Mouse (Mus musculus) limb, embryonic 12.5 days (tissue): ENCODE results near the gene Bfsp1. TPM values are rescaled to one million over a fixed set of nuclear protein-coding genes. Genes with fewer than 3 reads are reported as not detected.

Experiments used
- ATAC-seq: fragments of 200-750 bp; cut with Nextera tagmentation; 2 replicates; pipeline ENCODE4 v1.8.0; 2017; ENCODE audit warnings: low read depth, moderate TSS enrichment; ENCODE audit not compliant: insufficient number of reproducible peaks, insufficient read depth, low FRiP score, low TSS enrichment
- H3K27ac ChIP-seq: fragments of 300-500 bp; sonication (generic); 2 replicates; pipeline ENCODE4 v1.5.1; 2016; ENCODE audit warnings: mild to moderate bottlenecking, moderate library complexity
- H3K27me3 ChIP-seq: fragments of 300-500 bp; sonication (generic); 2 replicates; pipeline ENCODE4 v1.6.1; 2016; ENCODE audit warnings: mild to moderate bottlenecking, moderate library complexity
- H3K36me3 ChIP-seq: fragments of 300-500 bp; sonication (generic); 2 replicates; pipeline ENCODE4 v1.6.1; 2016; ENCODE audit warnings: mild to moderate bottlenecking, moderate library complexity
- H3K4me1 ChIP-seq: fragments of 300-500 bp; sonication (generic); replicated peaks from 2 replicates; pipeline ENCODE4 v1.6.1; 2016
- H3K4me2 ChIP-seq: fragments of 300-500 bp; sonication (generic); 2 replicates; pipeline ENCODE4 v1.6.1; 2016; ENCODE audit warnings: mild to moderate bottlenecking, moderate library complexity
- H3K4me3 ChIP-seq: fragments of 300-500 bp; sonication (generic); replicated peaks from 2 replicates; pipeline ENCODE4 v1.5.1; 2016; ENCODE audit warnings: mild to moderate bottlenecking
- H3K9ac ChIP-seq: fragments of 300-500 bp; sonication (generic); replicated peaks from 2 replicates; pipeline ENCODE4 v1.6.1; 2016; ENCODE audit warnings: mild to moderate bottlenecking, moderate library complexity
- H3K9me3 ChIP-seq: fragments of 300-500 bp; sonication (generic); 2 replicates; pipeline ENCODE4 v1.6.1; 2016; ENCODE audit warnings: mild to moderate bottlenecking, moderate library complexity
- WGBS: fragments of 180-500 bp; shearing (Covaris S2); methylation state at CpG from one replicate; pipeline ENCODE4 v1.1.7; 2016; 5-methylcytosine and 5-hydroxymethylcytosine counted together
- polyA plus RNA-seq: library from polyadenylated mRNA; unstranded; fragments of >200 nt; fragmentation: Nextera tagmentation; extraction: Ambion mirVana; gene quantifications from 2 replicates; pipeline ENCODE4 v1.2.1, GENCODE M21; 2016

The Bfsp1 gene
- polyA plus RNA-seq, 1 experiment from 2014 or later, result 1.4 TPM

DNA sequence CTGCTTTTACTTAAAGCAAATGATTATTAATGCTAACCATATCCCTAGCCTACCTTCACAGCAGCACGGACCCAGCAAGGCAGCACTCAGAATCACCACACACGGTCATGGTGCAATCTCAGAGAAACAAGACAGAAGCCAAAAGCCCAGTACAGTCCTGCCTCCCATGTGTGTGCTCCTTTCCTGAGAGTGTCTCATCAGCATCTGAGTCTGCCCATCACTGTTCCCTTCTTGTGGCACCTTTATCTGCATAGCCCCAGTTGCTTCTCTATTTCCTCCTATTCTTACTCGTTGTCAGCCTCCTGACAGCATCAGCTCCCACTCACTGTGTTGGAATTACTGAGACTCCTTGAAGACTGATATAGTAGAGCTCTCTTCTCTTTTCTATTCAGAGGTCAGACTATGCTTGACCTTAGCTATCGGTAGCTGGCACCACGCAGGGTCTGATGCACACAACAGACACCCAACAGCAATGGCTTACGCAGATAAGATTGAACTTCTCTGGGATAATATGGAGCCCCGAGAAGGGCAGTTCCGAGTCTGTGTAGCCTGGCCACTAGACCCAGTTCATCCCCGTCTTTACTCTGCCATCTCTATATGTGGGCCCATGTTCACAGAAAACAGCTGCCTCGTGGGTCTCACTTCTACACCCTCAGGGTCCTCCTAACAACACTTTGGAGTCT lies 19.8 kb upstream of the Bfsp1 start:
- no peak overlapping the region for H3K4me2 ChIP-seq
- no peak overlapping the region for H3K4me3 ChIP-seq
- no peaks in the 10 kb centered on the region for H3K36me3 ChIP-seq
- ATAC-seq, result no peak
- no peaks in the 10 kb centered on the region for H3K9me3 ChIP-seq
- no peaks in the 10 kb centered on the region for H3K4me1 ChIP-seq
- H3K9ac ChIP-seq, result no peak overlapping the region
- no peak overlapping the region for H3K27ac ChIP-seq
- H3K27me3 ChIP-seq, result no peaks in the 10 kb centered on the region
- WGBS, result 81% methylated on average over 10 of the region's 10 CpGs

DNA sequence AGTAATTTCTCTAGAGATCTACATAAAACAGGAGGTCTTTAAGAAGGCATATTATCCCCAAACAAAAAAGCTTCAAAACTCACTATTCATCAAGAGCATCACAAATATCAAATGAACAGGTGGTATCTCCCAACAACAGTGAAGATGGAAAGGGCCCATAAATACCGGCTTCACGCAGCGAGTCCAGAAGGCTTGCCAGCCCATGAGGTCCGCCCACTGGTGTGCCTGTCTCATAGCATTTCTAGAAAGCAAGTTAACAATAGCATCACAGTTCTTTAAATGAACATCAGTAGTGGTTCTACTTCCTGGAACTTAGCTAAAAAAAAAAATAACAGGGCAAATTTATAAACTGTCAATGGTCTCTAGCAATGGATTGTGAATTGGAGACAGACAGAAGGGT lies 19.0 kb upstream of the Bfsp1 start:
- ATAC-seq, result no peak
- no peak overlapping the region for H3K9ac ChIP-seq
- no peak overlapping the region for H3K4me3 ChIP-seq
- 84% methylated on average over 4 of the region's 4 CpGs for WGBS
- no peak overlapping the region for H3K4me2 ChIP-seq
- no peaks in the 10 kb centered on the region for H3K36me3 ChIP-seq
- no peak overlapping the region for H3K27ac ChIP-seq
- no peaks in the 10 kb centered on the region for H3K9me3 ChIP-seq
- no peaks in the 10 kb centered on the region for H3K27me3 ChIP-seq
- H3K4me1 ChIP-seq, result no peaks in the 10 kb centered on the region

DNA sequence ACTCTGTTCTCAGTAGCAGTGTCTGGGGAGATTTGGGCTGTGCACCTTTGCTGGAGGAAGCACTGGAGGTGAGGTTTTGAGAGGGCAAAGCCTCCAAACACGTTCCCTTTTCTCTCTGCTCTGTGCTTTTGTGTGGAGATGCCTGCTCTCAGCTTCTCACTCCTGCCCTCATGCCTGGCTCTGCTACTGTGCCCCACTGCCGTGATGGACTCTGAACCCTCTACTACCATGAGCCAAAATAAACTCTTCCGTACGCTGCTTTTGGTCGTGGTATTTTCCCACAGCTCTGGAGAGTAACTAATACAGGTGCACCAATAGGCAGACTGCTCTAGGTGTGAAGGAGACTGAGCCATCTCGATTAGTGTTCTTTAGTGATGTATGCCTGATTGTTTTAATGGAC lies 16.3 kb upstream of the Bfsp1 start:
- Histone ChIP-seq H3K4me1 (no peaks in the 10 kb centered on the region), H3K36me3 (no peaks in the 10 kb centered on the region), H3K27me3 (no peaks in the 10 kb centered on the region), H3K4me2 (no peak overlapping the region), H3K9me3 (no peaks in the 10 kb centered on the region), H3K27ac (no peak overlapping the region), H3K4me3 (no peak overlapping the region), H3K9ac (no peak overlapping the region)
- WGBS, result 86% methylated on average over 6 of the region's 6 CpGs
- ATAC-seq, result no peak

DNA sequence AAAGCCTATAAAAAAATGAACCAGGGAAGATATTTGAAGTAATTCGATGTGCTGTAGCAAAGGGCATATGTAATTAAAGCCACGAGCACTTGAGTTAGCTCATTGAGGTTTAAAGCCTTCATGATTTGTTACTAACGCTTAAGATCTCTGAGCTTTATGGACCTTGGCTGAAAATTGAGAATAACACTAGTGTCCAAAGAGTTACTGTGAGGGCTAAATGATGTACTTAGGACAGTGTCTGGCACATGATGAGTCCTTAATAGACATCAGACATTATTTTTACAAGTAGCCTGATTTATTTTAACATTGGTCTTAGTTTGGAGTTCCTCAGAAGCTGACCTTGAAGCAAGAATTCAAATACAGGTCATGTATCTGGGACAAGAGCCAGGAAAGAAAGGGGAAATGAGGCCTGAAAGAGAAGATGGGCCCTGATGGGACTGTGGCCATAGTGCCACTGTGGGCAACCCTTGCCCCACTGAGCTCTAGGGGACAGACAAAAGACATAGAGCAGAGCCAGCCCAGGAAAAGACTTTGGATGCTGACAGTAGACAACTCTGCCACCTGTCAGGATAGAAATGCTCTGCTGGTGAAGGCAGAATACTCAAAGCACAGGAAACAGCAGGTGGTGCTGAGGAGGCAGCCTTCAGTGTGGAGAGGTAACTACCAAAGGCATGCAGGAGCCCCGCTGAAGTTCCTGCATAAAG lies 14.1 kb upstream of the Bfsp1 start:
- Histone ChIP-seq H3K27ac (no peak overlapping the region), H3K9me3 (no peaks in the 10 kb centered on the region), H3K9ac (no peak overlapping the region)

DNA sequence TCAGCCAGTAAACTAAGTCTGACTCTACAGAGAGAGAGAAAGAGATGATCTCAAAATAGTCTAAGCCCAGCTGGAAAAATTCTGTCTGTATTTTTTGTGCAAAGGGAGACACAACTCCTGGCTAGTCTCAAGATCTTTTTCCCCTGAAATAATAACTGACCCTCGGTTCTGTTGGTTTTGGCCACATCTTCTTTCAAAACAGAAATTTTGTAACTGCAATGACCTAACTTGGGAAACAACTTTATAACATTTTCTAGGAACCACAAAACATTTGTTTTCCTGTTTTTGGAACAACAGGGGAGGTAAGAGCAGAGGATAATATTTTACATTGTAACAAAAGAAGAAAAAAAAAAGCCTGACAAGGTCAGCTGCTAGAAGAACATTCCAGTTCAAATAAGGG lies 13.1 kb upstream of the Bfsp1 start:
- H3K4me1 ChIP-seq, result no peaks in the 10 kb centered on the region
- H3K4me2 ChIP-seq, result no peak overlapping the region
- H3K4me3 ChIP-seq, result no peak overlapping the region
- H3K9ac ChIP-seq, result no peak overlapping the region
- 73% methylated on average over 1 of the region's 1 CpGs for WGBS
- H3K9me3 ChIP-seq, result no peaks in the 10 kb centered on the region
- ATAC-seq, result no peak
- no peaks in the 10 kb centered on the region for H3K27me3 ChIP-seq
- no peaks in the 10 kb centered on the region for H3K36me3 ChIP-seq
- H3K27ac ChIP-seq, result no peak overlapping the region

More for the DNA sequence above, 14.1 kb upstream of the Bfsp1 start:
- Histone ChIP-seq H3K27me3 (no peaks in the 10 kb centered on the region), H3K4me3 (no peak overlapping the region), H3K4me2 (no peak overlapping the region), H3K36me3 (no peaks in the 10 kb centered on the region), H3K4me1 (no peaks in the 10 kb centered on the region)
- 54% methylated on average over 4 of the region's 4 CpGs for WGBS
- ATAC-seq, result no peak

DNA sequence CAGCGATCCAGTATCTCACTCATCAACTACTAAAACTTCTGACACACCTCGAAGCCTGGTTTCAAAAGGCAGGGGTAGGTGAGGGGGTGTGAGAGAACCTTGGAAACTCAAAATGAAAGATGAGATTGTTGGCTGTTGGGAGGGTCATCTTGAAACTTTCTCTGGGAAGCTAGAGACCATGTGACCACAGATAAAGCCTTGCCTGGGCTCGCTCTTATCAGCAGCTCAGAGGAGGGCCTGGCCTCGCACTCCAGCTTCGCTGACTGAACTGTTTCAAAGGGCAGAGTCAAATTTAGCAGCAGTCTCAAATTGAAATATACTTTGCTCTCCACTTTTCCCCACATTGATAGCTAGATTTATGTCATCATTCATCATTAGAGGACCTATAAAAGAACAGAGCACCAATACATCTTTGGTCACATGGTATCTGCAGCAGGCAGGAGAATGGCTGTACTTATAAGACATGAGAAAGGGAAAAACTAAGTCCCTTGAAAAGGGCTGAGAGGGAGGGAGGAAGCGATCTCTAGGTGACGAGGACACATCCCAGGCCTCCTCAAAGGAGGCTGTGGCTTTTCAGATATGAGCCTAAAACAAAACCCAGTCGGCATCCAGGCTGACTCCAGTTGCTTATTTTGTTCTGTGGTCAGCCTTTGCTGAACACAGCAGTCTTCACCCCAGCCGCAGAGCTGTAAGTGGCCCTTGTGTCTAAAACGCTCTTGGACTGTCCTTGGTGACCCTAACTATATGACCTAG lies 8.1 kb upstream of the Bfsp1 start:
- H3K27ac ChIP-seq, result no peak overlapping the region
- H3K27me3 ChIP-seq, result no peaks in the 10 kb centered on the region
- no peak for ATAC-seq
- H3K4me3 ChIP-seq, result no peak overlapping the region
- H3K4me1 ChIP-seq, result no peaks in the 10 kb centered on the region
- H3K36me3 ChIP-seq, result no peaks in the 10 kb centered on the region
- 51% methylated on average over 10 of the region's 10 CpGs for WGBS
- no peaks in the 10 kb centered on the region for H3K9me3 ChIP-seq
- H3K4me2 ChIP-seq, result no peak overlapping the region
- H3K9ac ChIP-seq, result no peak overlapping the region

DNA sequence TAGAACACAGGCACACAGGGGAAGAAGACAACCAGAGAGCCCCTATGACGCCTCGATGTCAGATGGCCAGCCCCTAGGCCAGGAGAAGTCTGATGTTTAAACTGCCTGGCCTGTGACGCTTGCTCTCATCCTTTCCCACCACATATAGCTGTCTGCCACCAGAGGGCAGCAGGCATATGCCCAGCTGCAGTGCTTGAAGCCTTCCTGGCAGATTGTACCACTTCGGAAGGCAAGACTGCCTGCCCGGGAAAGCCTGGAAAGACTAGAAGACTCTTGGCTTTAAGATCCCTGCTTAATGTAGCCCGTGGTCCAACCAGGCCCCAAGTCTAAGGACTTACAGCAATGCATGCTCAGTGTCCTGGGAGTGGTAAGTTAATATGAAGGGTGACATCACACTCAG lies 4.4 kb upstream of the Bfsp1 start:
- Histone ChIP-seq H3K27me3 (peaks cover 5% of the 10 kb centered on the region; the same call in 1 of the 2 replicates), H3K4me2 (no peak overlapping the region), H3K36me3 (no peaks in the 10 kb centered on the region), H3K27ac (no peak overlapping the region), H3K9me3 (no peaks in the 10 kb centered on the region), H3K9ac (no peak overlapping the region), H3K4me1 (no peaks in the 10 kb centered on the region; the same call in 1 of the 2 replicates), H3K4me3 (no peak overlapping the region)
- 9% methylated on average over 6 of the region's 6 CpGs for WGBS
- peak; percentile 66 for ATAC-seq

DNA sequence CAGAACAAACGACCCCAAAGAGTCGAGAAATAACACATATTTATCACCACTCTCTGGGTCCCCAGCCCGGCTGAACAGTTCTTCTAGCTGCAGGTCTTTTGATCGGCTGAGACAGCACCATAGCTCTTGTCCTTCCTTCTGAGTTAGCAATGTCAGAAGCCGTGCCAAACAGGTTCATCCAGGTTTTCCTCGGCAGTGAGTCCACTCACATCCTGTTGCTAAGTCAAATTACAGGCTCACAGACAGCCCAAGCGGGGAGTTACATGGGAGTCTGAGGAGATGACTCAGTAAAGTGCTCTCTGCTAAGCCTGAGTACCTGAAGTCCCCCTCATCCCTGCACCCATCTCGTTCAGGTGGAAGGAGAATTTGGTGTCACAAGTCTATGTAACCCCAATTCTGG lies 1.6 kb upstream of the Bfsp1 start:
- Histone ChIP-seq H3K36me3 (no peaks in the 10 kb centered on the region), H3K4me3 (no peak overlapping the region), H3K27ac (no peak overlapping the region), H3K27me3 (peaks cover 13% of the 10 kb centered on the region), H3K4me2 (no peak overlapping the region), H3K9me3 (no peaks in the 10 kb centered on the region), H3K9ac (no peak overlapping the region), H3K4me1 (no peaks in the 10 kb centered on the region; the same call in 1 of the 2 replicates)
- ATAC-seq, result no peak
- WGBS, result 60% methylated on average over 8 of the region's 8 CpGs

DNA sequence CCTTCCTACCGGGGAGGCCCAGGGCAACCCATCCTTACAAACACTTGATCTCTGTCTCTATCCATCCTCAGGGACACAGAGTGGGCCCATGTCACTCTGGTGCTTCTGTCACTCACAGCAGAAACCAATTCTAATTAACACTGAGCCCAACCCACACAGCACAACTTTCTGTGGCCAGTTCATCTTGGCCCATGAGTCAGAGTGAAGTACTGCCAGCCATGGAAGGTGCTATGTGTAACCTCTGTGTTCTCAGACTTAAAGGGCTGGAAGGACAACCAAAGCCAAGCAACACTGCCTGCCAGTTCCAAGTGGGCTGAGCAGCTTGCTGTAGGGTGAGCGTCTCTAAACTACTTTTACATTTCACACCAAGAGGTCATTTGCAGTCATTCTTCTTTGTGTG lies 3.8 kb downstream of the Bfsp1 start:
- Histone ChIP-seq H3K27ac (no peak overlapping the region), H3K4me2 (no peak overlapping the region), H3K36me3 (no peaks in the 10 kb centered on the region), H3K9ac (no peak overlapping the region), H3K4me3 (no peak overlapping the region), H3K27me3 (peaks cover 13% of the 10 kb centered on the region), H3K9me3 (no peaks in the 10 kb centered on the region), H3K4me1 (no peaks in the 10 kb centered on the region; the same call in 1 of the 2 replicates)
- 88% methylated on average over 2 of the region's 2 CpGs for WGBS
- ATAC-seq, result no peak

DNA sequence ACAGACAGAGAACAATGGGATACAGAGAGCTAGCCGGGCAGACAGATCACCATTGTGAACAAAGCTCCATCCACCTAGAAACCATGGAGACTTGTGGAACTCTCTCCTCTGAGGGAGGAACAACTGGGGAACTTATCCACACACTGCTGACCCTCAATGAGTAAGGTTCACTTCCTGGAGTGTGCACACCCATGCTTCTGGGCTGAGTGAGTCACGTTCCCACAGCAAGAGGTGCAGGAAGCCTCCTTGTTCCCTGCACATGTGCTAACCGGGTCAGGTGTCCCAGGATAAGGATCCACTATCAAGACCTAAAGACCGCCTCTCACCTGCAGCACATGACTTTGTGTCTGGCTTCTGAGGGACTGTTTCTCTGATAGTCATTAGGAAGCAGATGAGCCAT lies 9.5 kb downstream of the Bfsp1 start:
- H3K9me3 ChIP-seq, result no peaks in the 10 kb centered on the region
- H3K4me2 ChIP-seq, result no peak overlapping the region
- no peak overlapping the region for H3K27ac ChIP-seq
- no peaks in the 10 kb centered on the region for H3K27me3 ChIP-seq
- no peak for ATAC-seq
- peaks cover 11% of the 10 kb centered on the region for H3K4me1 ChIP-seq
- H3K4me3 ChIP-seq, result no peak overlapping the region
- WGBS, result 85% methylated on average over 4 of the region's 4 CpGs
- H3K9ac ChIP-seq, result no peak overlapping the region
- no peaks in the 10 kb centered on the region for H3K36me3 ChIP-seq
